Mouse (Mus musculus): Measurements from ENCODE around the gene Oprd1. TPM values are rescaled to one million over a fixed set of nuclear protein-coding genes. Genes with fewer than 3 reads are reported as not detected.

Gene Oprd1
- polyA plus RNA-seq, 1 experiment = 0.60 TPM

- no peak for TF ChIP-seq POLR2A (IDR thresholded peaks at IDR 0.05; ENCODE audit: low read depth, low read length)
- no peak for TF ChIP-seq CTCF (IDR thresholded peaks at IDR 0.05; ENCODE audit: extremely low read depth, insufficient read length, insufficient replicate concordance, low read depth, low read length)
- Histone ChIP-seq H3K27me3 (ENCODE audit: control insufficient read depth, insufficient read depth, low read length) (no peaks in the 10 kb centered on the region), H3K4me3 (ENCODE audit: low read depth, low read length) (no peak overlapping the region), H3K27ac (ENCODE audit: insufficient read depth, low read depth, low read length) (no peak overlapping the region), H3K36me3 (ENCODE audit: control insufficient read depth, insufficient read depth, low read length) (no peaks in the 10 kb centered on the region), H3K4me1 (ENCODE audit: control insufficient read depth, insufficient read depth, insufficient read length, low read length) (peaks cover 25% of the 10 kb centered on the region; the same call in 1 of the 2 replicates)
- WGBS = 10% methylated on average over 6 of the region's 6 CpGs
These were observed 15.2 kb downstream of the Oprd1 start for GRCm38 (mm10) chr4:132128997-132129636.

DNA sequence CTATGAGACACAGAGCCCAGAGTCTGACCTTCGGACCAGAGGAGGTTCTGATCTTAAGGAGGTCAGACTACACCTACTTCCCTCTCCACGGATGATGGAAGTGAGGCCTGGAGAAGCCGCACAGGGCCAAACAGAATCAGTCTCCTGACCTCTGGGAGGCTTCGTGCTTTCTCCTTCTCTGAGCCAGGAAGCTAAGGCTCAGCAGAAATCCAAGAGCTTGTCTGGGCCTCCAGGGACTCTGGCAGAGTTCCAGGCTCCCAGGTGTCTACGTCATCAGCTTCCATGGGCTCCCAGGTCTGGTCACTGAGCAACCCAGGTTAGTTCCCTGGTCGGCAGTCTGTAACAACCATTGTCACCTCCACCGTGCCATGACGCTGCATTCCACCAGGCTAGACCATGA lies 17.2 kb downstream of the Oprd1 start:
- no peak overlapping the region for H3K27ac ChIP-seq (ENCODE audit: insufficient read depth, low read depth, low read length)
- H3K4me1 ChIP-seq (ENCODE audit: control insufficient read depth, insufficient read depth, insufficient read length, low read length) = peaks cover 12% of the 10 kb centered on the region; the same call in 1 of the 2 replicates
- H3K27me3 ChIP-seq (ENCODE audit: control insufficient read depth, insufficient read depth, low read length) = no peaks in the 10 kb centered on the region
- no peak for TF ChIP-seq POLR2A (IDR thresholded peaks at IDR 0.05; ENCODE audit: low read depth, low read length)
- no peak for TF ChIP-seq CTCF (IDR thresholded peaks at IDR 0.05; ENCODE audit: extremely low read depth, insufficient read length, insufficient replicate concordance, low read depth, low read length)
- WGBS = 59% methylated on average over 8 of the region's 8 CpGs
- no peaks in the 10 kb centered on the region for H3K36me3 ChIP-seq (ENCODE audit: control insufficient read depth, insufficient read depth, low read length)
- no peak overlapping the region for H3K4me3 ChIP-seq (ENCODE audit: low read depth, low read length)

GRCm38 (mm10) chr4:132123166-132123565 lies 21.1 kb downstream of the Oprd1 start:
- peaks cover 6% of the 10 kb centered on the region; the same call in 1 of the 2 replicates for H3K4me1 ChIP-seq (ENCODE audit: control insufficient read depth, insufficient read depth, insufficient read length, low read length)
- H3K27me3 ChIP-seq (ENCODE audit: control insufficient read depth, insufficient read depth, low read length) = no peaks in the 10 kb centered on the region
- 48% methylated on average over 1 of the region's 1 CpGs for WGBS
- no peak for TF ChIP-seq POLR2A (IDR thresholded peaks at IDR 0.05; ENCODE audit: low read depth, low read length)
- TF ChIP-seq CTCF (IDR thresholded peaks at IDR 0.05; ENCODE audit: extremely low read depth, insufficient read length, insufficient replicate concordance, low read depth, low read length) = no peak
- no peak overlapping the region for H3K4me3 ChIP-seq (ENCODE audit: low read depth, low read length)
- H3K27ac ChIP-seq (ENCODE audit: insufficient read depth, low read depth, low read length) = no peak overlapping the region
- no peaks in the 10 kb centered on the region for H3K36me3 ChIP-seq (ENCODE audit: control insufficient read depth, insufficient read depth, low read length)

DNA sequence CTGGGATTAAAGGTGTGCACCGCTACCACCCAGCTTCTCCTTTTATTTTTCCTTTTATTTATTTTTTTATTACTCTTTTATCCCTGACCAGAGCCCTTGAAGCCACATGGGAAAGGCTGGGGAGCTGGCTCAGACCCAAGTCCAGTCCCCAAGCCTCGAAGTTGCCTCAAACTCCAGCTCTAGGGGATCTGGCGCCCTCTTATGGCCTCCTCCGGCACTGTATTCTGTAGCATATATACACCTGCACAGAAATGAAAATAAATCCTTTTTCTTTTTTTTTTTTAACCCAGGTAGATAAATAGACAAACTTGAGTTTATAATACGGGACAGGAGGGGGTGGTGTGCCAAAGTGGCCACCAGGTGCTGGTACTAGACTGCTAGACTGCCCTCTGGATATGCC lies 22.6 kb downstream of the Oprd1 start:
- WGBS = 73% methylated on average over 5 of the region's 5 CpGs
- TF ChIP-seq POLR2A (IDR thresholded peaks at IDR 0.05; ENCODE audit: low read depth, low read length) (no peak), CTCF (IDR thresholded peaks at IDR 0.05; ENCODE audit: extremely low read depth, insufficient read length, insufficient replicate concordance, low read depth, low read length) (peak; percentile 35; the same call in 1 of the 2 replicates)
- Histone ChIP-seq H3K4me1 (ENCODE audit: control insufficient read depth, insufficient read depth, insufficient read length, low read length) (peaks cover 1% of the 10 kb centered on the region; the same call in 1 of the 2 replicates), H3K27ac (ENCODE audit: insufficient read depth, low read depth, low read length) (no peak overlapping the region), H3K27me3 (ENCODE audit: control insufficient read depth, insufficient read depth, low read length) (no peaks in the 10 kb centered on the region), H3K36me3 (ENCODE audit: control insufficient read depth, insufficient read depth, low read length) (no peaks in the 10 kb centered on the region), H3K4me3 (ENCODE audit: low read depth, low read length) (no peak overlapping the region)

DNA sequence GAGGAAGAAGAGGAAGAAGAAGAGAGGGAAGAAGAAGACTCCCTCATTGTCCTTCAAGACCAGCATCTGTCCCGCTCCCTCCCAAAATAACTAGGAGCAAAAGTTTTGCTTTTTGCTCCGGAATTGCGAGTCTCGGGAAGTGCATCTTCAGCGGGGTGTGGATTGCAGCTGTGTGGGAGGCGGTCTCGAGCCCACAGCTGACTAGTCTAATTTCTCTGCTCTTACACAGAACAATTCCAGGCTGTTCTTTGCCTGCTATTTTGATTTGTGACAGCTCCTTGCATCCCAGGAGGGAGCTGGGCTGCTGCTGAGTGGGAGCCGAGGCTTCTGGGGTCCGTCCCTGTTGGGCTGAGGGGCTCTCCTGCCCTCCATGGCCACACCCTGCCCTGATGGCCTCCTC lies 24.7 kb downstream of the Oprd1 start:
- Histone ChIP-seq H3K4me3 (ENCODE audit: low read depth, low read length) (no peak overlapping the region), H3K36me3 (ENCODE audit: control insufficient read depth, insufficient read depth, low read length) (no peaks in the 10 kb centered on the region), H3K27ac (ENCODE audit: insufficient read depth, low read depth, low read length) (no peak overlapping the region), H3K27me3 (ENCODE audit: control insufficient read depth, insufficient read depth, low read length) (no peaks in the 10 kb centered on the region), H3K4me1 (ENCODE audit: control insufficient read depth, insufficient read depth, insufficient read length, low read length) (no peaks in the 10 kb centered on the region; the same call in 1 of the 2 replicates)
- TF ChIP-seq POLR2A (IDR thresholded peaks at IDR 0.05; ENCODE audit: low read depth, low read length) (no peak), CTCF (IDR thresholded peaks at IDR 0.05; ENCODE audit: extremely low read depth, insufficient read length, insufficient replicate concordance, low read depth, low read length) (no peak)
- WGBS = 62% methylated on average over 9 of the region's 9 CpGs

DNA sequence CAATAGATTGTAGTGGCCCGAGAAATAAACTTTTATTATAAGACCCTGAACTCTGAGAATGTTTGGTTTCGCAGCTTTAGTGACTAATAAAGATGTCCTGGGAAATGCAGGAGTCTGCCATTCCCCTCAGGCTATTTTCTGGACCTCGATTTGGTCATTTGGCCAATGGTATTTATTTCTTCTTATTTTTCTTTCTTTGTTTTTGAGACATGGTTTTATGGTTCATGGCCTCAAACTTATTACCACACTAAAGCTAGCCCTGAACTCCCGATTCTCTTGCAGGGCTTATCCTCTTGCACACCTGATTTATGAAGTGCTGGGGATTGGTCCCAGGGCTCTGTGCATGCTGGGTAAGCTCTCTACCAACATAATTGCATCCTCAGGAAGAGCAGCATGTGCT lies 28.0 kb downstream of the Oprd1 start:
- no peak overlapping the region for H3K4me3 ChIP-seq (ENCODE audit: low read depth, low read length)
- H3K36me3 ChIP-seq (ENCODE audit: control insufficient read depth, insufficient read depth, low read length) = no peaks in the 10 kb centered on the region
- H3K27ac ChIP-seq (ENCODE audit: insufficient read depth, low read depth, low read length) = no peak overlapping the region
- TF ChIP-seq POLR2A (IDR thresholded peaks at IDR 0.05; ENCODE audit: low read depth, low read length) = no peak
- TF ChIP-seq CTCF (IDR thresholded peaks at IDR 0.05; ENCODE audit: extremely low read depth, insufficient read length, insufficient replicate concordance, low read depth, low read length) = no peak
- peaks cover 4% of the 10 kb centered on the region for H3K4me1 ChIP-seq (ENCODE audit: control insufficient read depth, insufficient read depth, insufficient read length, low read length)
- no peaks in the 10 kb centered on the region for H3K27me3 ChIP-seq (ENCODE audit: control insufficient read depth, insufficient read depth, low read length)
- 61% methylated on average over 4 of the region's 4 CpGs for WGBS

- WGBS = 36% methylated on average over 53 of the region's 53 CpGs
- Histone ChIP-seq H3K4me1 (ENCODE audit: control insufficient read depth, insufficient read depth, insufficient read length, low read length) (peaks cover 4% of the 10 kb centered on the region), H3K27ac (ENCODE audit: insufficient read depth, low read depth, low read length) (no peak overlapping the region), H3K4me3 (ENCODE audit: low read depth, low read length) (peak overlapping the region; percentile 64), H3K36me3 (ENCODE audit: control insufficient read depth, insufficient read depth, low read length) (no peaks in the 10 kb centered on the region), H3K27me3 (ENCODE audit: control insufficient read depth, insufficient read depth, low read length) (no peaks in the 10 kb centered on the region)
- no peak for TF ChIP-seq POLR2A (IDR thresholded peaks at IDR 0.05; ENCODE audit: low read depth, low read length)
- no peak for TF ChIP-seq CTCF (IDR thresholded peaks at IDR 0.05; ENCODE audit: extremely low read depth, insufficient read length, insufficient replicate concordance, low read depth, low read length)
These were observed 30.7 kb downstream of the Oprd1 start for GRCm38 (mm10) chr4:132113411-132114095.
